Mouse (Mus musculus) layer of hippocampus, adult 9-10 months (tissue): Measurements from ENCODE around the gene Cenpx.
"Not testable (repeated sequence)": the region's sequence is repeated elsewhere in the genome, so short reads cannot be mapped to it uniquely, and the experiment has no call there.

Experiments used
- DNase-seq: peaks from one replicate; pipeline ENCODE4 v3.0.0; 2022; ENCODE audit warnings: low spot score

Cenpx gene

DNA sequence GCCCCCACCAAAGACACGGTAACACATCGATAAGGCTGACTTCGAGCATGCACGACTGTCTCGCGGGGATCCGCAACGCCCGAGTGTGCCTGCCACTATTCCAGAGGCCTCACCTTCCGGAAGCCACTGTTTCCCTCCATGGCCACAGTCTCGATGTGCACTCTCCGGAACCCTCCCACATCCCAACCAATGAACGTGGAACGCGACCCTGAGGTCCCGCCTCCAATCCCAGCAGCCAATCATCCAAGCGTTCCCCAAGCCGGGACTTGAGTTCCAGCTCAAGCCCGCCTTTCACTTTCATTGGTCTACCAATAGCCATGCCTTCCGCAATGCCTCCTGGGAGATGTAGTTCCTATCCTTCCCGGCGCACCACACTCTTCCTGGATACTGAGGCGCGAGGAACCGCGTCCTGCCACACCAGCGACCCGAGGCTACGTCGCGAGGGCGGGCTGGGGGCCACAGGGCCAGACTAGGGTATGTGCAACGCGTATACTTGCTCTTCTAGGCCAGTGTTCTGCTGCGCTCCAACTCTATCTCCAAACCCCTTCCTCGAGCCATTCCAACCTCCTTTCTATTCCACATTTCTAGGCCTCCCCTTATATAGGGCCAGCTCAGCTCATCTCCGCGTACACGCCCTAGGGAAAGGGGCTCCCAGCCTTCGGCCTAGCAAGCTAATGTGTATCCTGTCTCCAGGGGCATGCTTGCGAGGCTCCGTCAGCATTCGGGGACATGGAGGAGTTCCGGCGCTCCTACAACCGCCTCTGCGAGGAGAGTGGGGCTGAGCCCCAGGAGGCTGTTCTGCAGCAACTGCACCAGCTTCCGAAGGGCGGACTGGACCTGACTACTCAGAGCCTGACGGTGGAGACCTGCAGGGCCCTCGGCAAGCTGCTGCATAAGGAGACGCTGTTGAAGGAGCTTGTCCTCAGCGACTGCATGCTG is at the start of gene Cenpx, which contains the start of gene Lrrc45:
TSS of gene Cenpx (minus strand) at position 159 of the 939 bp plus-strand sequence.
TSS of gene Lrrc45 (plus strand) at position 346 of the 939 bp plus-strand sequence.
- peak; percentile 95 for DNase-seq

DNA sequence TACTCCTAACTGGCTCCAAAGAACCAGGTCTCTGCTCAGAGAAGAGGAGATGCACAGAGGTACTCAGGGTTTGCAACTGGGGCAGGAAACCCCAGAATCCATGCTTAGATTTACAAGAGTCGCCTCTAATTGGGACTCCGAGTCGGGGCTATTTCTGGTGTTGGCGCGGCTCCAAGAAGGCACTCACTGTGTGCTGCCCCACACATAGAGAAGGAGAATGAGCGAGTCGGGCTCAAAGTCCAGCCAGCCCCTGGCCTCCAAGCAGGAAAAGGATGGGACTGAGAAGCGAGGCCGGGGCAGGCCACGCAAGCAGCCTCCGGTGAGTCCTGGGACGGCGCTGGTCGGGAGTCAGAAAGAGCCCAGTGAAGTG is 49.1 kb upstream of the Cenpx start, which contains the start of gene Hmga1b:
TSS of gene Hmga1b (plus strand) at position 123 of the 370 bp plus-strand sequence.
- not testable (repeated sequence) for DNase-seq

- no peak for DNase-seq
Observed at GRCm38 (mm10) chr11:120761811-120762671, 48.5 kb upstream of the Cenpx start.

DNA sequence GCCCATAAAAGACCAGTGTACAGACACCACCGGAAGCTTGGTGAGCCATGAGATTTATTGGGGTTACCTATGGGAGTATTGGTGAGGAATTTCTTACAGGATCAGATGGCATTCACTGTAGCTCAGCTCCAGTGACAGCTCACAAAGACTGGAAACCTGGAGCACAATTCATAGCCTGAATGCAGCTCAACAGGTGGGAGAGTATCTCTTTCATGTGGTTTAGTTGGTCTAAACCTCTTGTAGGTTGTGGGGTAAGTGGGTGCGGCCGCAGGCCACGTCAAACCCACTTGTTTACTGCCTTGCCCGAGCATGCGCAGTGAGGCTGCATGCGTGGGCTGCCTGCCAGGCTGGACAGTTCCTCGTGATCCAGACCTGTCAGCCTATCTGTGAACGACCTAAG is 46.7 kb upstream of the Cenpx start:
- DNase-seq = no peak

DNA sequence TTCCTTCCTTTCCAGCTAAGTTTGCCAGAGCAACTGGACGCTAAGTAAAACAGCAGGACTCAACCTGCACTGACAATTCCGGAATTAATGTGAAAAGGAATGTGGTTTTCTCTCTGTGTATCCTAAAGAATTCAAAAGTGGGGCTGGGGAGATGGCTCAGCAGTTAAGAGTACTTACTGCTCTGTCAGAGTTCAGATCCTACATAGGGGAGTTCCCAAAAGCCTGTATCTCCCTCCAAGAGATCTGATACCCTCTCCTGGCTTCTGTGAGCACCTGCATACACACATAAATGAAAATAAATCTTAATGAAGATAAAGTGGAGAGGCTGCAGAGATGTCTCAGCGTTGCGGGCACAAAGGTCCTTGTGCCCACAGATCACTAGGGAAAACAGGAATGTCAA is 38.1 kb upstream of the Cenpx start:
- no peak for DNase-seq

DNA sequence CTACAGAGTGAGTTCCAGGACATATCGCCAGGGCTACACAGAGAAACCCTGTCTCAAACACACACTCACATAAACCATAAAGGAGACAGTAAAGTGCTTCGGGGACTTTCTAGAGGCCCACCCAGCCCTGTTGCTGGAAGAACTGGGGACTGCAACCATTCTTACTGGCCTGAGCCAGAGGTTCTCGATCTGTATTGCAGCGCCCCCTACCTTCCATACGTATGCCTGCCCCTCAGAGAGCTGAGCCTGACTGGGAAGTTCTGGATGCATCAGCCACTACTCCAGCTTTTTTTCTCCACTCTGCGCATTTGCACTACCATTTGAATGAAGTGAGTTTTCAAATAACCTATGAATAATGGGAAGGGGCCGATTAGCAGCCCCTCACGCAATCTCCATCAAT is 35.9 kb upstream of the Cenpx start:
- DNase-seq = no peak

DNA sequence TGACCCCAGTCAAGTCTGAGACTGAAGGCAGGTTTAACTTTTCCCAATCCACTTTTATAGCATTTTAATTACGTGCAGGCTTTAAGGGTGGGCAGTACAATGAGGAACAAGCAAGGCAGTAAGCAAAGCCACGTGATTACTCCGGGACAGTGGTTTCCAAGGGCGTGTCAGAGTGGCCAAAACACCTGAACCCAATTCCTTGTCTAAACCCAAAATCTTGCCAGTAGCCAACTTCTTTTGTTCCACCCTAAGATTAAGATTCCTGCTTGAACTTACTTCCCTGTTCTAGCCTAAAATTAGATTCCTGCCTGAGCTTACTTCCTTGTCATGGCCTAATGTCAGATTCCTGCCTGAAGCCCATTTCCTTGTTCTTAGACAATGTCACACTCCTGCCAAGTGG is 34.4 kb upstream of the Cenpx start:
- no peak for DNase-seq

- DNase-seq = no peak
Observed at GRCm38 (mm10) chr11:120744121-120744701, 30.7 kb upstream of the Cenpx start.

GRCm38 (mm10) chr11:120740981-120741380 is 27.4 kb upstream of the Cenpx start:
- no peak for DNase-seq

DNA sequence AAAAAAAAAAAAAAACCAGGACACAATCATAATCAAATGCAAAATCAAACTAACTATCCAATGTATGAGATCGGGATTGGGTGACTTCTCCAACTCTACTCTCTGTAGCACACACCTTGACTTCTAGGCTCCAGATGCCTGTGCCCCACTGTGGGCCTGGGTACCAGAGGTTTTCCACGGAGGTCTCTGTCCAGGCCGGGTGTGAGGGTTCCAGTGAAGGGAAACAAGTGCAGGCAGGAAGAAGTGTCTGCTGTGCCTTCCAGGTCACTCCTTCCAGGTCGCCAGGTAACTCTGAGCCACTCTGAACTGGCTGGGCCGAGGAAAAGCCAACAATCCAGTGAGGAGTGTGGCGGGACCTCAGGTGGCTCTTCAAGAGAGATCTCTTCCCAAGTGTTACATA is 22.9 kb upstream of the Cenpx start:
- DNase-seq = no peak

DNA sequence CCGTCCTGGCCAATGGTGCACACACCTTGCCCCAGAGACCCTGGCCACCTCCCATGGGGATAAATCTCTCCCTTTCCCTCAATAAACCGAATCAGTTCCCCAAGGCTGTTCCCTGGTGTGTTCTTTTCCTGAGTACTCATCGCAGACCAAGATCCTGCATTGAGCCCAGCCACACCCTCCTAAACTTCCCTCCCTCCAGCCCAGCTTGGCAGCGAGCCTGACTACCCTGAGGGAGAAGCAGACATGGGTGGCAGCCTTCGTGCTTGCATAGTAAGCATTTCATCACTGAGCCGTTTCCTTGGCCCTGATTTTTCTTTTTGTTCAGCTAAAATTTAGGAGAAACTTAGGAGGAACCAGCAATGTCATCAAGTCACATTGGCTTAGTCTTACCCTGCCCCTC is 20.0 kb upstream of the Cenpx start:
- no peak for DNase-seq

GRCm38 (mm10) chr11:120731858-120732680 is 18.5 kb upstream of the Cenpx start, which contains the start of gene Cbr2:
TSS of gene Cbr2 (minus strand) at chr11:120732114.
- DNase-seq = no peak

DNA sequence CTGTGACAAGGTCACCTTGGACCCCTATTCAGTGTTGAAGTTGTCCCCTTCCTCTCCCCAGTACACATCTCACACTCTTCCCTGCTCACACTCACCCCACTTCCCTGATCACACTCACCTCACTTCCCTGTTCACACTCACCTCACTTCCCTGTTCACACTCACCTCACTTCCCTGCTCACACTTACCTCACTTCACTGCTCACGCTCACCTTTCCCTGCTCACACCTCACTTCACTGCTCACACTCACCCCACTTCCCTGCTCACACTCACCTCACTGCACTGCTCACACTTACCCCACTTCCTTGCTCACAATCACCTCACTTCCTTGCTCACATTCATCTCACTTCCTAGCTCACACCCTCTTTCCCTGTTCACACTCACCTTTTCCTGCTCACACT is 17.9 kb upstream of the Cenpx start:
- DNase-seq = no peak

DNA sequence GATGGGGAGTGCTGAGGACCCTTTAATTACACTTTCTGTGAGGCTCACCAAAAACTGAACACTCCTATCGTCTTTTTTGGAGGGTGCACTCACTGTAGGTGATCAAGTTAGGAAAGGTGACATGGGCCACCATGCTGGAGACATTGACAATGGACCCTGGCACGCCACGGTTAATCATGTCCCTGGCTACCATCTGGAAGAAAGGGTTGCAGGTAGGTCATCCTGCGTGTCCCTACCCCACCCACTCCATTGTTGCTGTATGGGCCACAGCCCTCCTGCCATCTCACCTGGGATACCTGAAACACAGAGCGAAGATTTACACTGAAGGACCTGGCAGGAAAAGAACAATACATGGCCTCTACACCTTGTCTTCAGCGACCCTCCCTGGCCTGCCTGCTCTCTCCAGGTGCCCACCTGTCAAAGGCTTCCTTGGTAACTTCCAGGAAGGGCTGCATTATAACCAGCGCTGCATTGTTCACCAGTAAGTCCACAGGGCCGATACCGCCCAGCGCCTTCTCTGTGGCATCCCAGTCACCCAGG is 16.9 kb upstream of the Cenpx start:
- DNase-seq = no peak

DNA sequence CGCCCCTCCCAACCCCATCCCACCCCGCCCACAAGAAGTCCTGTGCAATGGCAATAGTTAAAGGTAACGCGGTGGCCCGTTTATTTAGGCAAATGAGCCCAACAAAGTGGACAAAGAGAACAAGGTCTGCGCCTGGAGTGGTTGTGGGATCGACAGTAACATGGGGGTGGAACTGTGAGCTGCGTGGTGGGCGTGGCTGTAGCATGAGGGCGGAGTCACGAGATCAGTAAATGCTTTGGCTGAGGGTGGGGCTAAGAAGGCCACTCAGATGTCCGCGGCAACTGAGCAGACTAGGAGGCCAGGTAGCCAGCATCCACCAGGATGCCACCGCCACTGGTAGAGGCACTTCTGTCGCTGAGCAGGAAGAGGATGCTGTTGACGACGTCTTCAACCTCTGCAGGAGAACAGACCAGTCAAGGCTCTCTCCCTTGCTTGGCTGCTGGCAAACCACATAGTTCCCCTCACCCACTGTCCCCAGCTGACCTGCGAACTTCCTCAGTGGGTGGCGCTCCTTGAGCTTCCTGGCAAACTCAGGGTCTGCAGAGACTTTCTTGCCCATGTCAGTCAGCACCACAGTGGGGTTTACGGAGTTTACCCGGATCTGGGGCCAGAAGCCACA is 16.0 kb upstream of the Cenpx start:
- DNase-seq = not testable (repeated sequence)

GRCm38 (mm10) chr11:120728530-120729240 is 15.1 kb upstream of the Cenpx start:
- no peak for DNase-seq

DNA sequence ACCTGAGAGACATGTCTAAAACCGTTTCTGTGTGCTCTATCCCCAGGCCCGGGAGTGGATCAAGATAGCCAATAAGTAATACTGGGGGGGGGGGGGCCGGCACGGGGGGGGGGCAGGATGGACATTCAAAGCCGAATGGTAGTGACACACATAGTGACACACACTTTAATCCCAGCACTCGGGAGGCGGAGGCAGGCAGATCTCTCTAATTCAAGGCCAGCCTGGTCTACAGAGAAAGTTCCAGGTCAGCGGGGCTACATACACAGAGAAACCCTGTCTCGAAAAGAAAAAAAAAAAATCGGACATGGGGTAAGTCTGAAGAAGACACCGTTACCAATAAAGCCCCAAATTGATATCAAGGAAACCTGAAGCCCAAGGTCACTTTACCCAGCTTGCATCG is 14.0 kb upstream of the Cenpx start:
- no peak for DNase-seq

- DNase-seq = peak; percentile 68
Observed at GRCm38 (mm10) chr11:120727169-120727527, 13.6 kb upstream of the Cenpx start, which contains the start of gene Dcxr. TSS of gene Dcxr (minus strand) at chr11:120727281.

DNA sequence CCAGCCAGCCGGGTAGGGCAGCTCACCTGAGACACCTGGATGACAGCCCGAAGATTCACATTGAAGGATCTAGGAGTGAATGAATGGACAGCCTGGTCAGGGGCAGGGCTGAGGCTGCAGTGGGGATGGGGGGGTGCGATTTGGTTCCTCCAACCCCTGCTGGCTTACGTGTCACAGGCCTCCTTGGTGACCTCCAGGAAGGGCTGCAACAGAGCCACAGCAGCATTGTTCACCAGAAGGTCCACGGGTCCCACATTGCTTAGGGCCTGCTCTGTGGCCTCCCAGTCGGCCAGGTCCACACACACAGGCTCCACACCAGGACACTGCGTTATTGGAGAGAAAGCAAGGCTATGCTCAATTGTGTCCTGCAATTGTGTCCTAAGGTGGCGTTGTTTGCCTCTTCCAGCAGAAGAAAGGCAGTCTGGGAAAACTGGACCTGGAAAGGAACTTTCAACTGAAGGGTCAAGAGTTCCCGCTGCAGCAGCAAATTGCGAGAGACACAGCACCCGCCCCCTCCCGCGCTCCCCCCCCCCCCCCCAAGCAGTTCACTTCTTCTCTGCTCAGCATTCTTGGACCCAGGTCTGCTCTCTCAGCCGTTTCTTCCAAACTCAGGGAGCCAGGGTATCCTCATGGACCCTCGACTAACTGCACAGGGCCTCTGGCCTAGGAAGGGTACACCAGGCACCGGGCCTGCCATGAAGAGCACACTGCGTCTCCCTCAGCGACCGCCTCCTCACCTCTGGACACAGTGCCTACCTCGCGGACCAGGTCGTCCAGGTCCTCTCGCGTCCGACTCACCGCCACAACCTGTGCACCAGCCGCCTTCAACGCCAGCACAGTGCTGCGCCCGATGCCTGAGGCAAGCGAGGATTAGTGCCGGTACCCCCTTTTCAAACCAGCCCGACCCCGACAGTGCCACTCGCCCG is 13.0 kb upstream of the Cenpx start:
- DNase-seq = no peak
